Mouse (Mus musculus) kidney, adult 18-20 months (tissue): ENCODE results near the gene Gucy2e.

ENCODE experiments used
- DNase-seq: peaks from one replicate; pipeline ENCODE4 v3.0.0; 2021

Gucy2e gene

DNA sequence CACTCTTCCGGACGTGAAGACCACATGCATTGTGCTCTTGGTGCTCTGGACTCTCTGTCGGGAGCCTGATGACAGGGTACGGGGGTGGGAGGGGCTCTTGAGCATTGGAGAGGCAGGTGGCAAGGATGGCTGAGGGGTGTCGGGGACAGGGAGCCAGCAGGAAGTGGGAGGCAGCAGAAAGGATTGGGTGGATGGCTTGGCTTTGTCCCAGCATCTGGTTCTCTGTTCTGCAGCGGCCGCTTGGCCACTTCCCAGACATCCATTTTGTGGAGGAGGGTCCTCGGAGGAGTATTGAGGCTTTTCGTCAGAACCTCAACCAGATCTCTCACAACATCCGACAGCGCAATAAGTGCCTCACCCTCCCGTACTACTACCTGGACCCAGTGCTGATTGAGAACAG lies 67.5 kb downstream of the Gucy2e start:
- DNase-seq = no peak
